Comparison of ENCODE assay signal across 11 mouse cellular contexts in the genomic region with DNA sequence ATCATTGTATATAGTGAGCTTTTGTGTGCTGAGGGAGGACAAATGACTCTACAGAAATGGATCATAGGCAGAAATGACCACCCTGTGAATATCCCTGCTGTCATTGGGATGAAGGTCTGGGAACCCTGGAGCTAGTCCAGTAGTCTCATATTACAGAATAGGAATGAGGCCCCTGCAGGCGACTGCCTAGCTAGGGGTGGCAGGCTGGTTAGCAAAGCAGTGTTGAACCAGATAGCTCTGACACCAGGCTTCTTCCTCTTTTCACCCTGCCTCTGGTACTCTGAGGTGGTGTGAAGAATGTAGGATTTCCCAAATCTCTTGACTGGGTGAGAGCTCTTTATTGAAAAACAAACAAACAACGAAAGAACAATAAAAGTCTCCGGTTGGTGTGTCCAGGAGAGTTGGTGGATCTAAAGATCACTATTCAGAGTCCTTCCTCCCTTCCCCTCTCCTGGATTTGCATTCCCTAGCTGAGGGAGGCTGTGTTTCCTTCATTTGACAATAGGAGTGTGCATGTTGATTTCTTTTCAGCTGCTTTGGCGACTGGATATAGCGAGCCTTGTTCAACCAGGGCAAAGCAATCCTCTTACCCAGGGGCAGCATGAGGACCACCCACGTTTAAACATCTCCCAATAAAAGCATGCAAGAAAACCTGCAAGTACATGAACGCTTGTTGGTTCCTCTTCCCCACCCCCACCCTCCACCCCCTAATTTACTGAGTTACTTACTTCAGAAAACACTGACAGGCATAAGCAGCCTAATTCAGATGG. TPM values are rescaled to one million over a fixed set of nuclear protein-coding genes. Genes with fewer than 3 reads are reported as not detected.
A peak's percentile ranks its signal among the peaks of the same experiment; 100 is the strongest.
DNase-seq lines count a peak whose midpoint lies in the region; ATAC-seq and TF ChIP-seq lines count a peak whose summit lies in the region.
"Had no signal": no experiment of that assay in that cellular context is flagged by ENCODE, and none has a peak within 500 bp of the region (broad histone marks: within the 10 kb centered on the region; RNA-seq: fewer than 3 reads in every experiment).

No protein-coding gene starts in this region.

- no peak for DNase-seq in kidney, adult 2 months
- DNase-seq in brain, embryonic 14.5 days (ENCODE audit: low read depth), result peak; percentile 61
- peak; percentile 8 for DNase-seq in hindlimb bud, embryonic 11.5 days (ENCODE audit: extremely low spot score, low read depth, low spot score)
- no peak for DNase-seq in adrenal gland, postnatal 14 days
- DNase-seq in adrenal gland, adult (ENCODE audit: inconsistent age in 2 of 2, low spot score in 1 of 2), result no peak
- DNase-seq in left cerebral cortex, adult 18-20 months (ENCODE audit: low spot score in 2 of 2), result no peak
- DNase-seq: kidney, adult 11 months had no signal

- no peak for TF ChIP-seq CTCF in kidney, adult 2 months (conservative IDR thresholded peaks at IDR 0.05; ENCODE audit: insufficient read depth, insufficient read length, low read depth, low read length)
- no peak for TF ChIP-seq CTCF in brain, embryonic 14.5 days (IDR thresholded peaks at IDR 0.05; ENCODE audit: borderline replicate concordance, extremely low read depth, insufficient read depth, insufficient read length)

- no peak overlapping the region for H3K9ac ChIP-seq in kidney, embryonic 14.5 days (ENCODE audit: low read depth, low read length)
- no peak overlapping the region for H3K9ac ChIP-seq in embryonic facial prominence, embryonic 12.5 days

- H3K4me2 ChIP-seq in kidney, embryonic 14.5 days (replicated peaks; ENCODE audit: low read depth, low read length), result no peak overlapping the region
- H3K4me2 ChIP-seq in embryonic facial prominence, embryonic 12.5 days (replicated peaks), result 0 out of 2 replicates have a peak overlapping the region, but pooled peaks have one; percentile 5

- peak overlapping the region; percentile 6; the same call in 1 of the 2 replicates for H3K27ac ChIP-seq in kidney, embryonic 14.5 days (ENCODE audit: low read depth, low read length)
- H3K27ac ChIP-seq in kidney, adult 2 months (ENCODE audit: insufficient read depth, low read depth, low read length), result no peak overlapping the region
- H3K27ac ChIP-seq in embryonic facial prominence, embryonic 12.5 days, result 0 out of 2 replicates have a peak overlapping the region, but pooled peaks have one; percentile 63

- TF ChIP-seq POLR2A in kidney, adult 2 months (IDR thresholded peaks at IDR 0.05; ENCODE audit: low read depth, low read length), result no peak
- no peak for TF ChIP-seq POLR2A in brain, embryonic 14.5 days (IDR thresholded peaks at IDR 0.05; ENCODE audit: borderline replicate concordance, extremely low read depth, insufficient read depth, insufficient read length, poor library complexity, severe bottlenecking)

- H3K27me3 ChIP-seq in kidney, embryonic 14.5 days (ENCODE audit: control insufficient read depth, insufficient read depth, low read length), result no peaks in the 10 kb centered on the region
- H3K27me3 ChIP-seq in kidney, adult 2 months (replicated peaks; ENCODE audit: control insufficient read depth, insufficient read depth, low read length), result no peaks in the 10 kb centered on the region
- H3K27me3 ChIP-seq in embryonic facial prominence, embryonic 12.5 days, result no peaks in the 10 kb centered on the region

- no peaks in the 10 kb centered on the region for H3K36me3 ChIP-seq in kidney, embryonic 14.5 days (ENCODE audit: control insufficient read depth, insufficient read depth, low read length)
- no peaks in the 10 kb centered on the region for H3K36me3 ChIP-seq in kidney, adult 2 months (ENCODE audit: control insufficient read depth, insufficient read depth, low read length)
- no peaks in the 10 kb centered on the region for H3K36me3 ChIP-seq in embryonic facial prominence, embryonic 12.5 days

- H3K4me3 ChIP-seq in kidney, embryonic 14.5 days (ENCODE audit: low read length), result no peak overlapping the region
- no peak overlapping the region for H3K4me3 ChIP-seq in kidney, adult 2 months (ENCODE audit: insufficient read depth, low read depth, low read length)
- no peak overlapping the region for H3K4me3 ChIP-seq in embryonic facial prominence, embryonic 12.5 days

- H3K9me3 ChIP-seq in kidney, embryonic 14.5 days (ENCODE audit: control insufficient read depth, low read length), result no peaks in the 10 kb centered on the region
- H3K9me3 ChIP-seq in embryonic facial prominence, embryonic 12.5 days, result no peaks in the 10 kb centered on the region

- H3K4me1 ChIP-seq in kidney, embryonic 14.5 days (ENCODE audit: control insufficient read depth, insufficient read depth, low read length), result peaks cover 8% of the 10 kb centered on the region
- no peaks in the 10 kb centered on the region for H3K4me1 ChIP-seq in kidney, adult 2 months (ENCODE audit: control insufficient read depth, insufficient read depth, low read length)
- H3K4me1 ChIP-seq in embryonic facial prominence, embryonic 12.5 days, result peaks cover 16% of the 10 kb centered on the region

- 7% methylated on average over 7 of the region's 7 CpGs for WGBS in kidney, embryonic 14.5 days
- WGBS in kidney, adult 2 months, result 20% methylated on average over 7 of the region's 7 CpGs
- 12% methylated on average over 7 of the region's 7 CpGs for WGBS in embryonic facial prominence, embryonic 12.5 days

- ATAC-seq in kidney, embryonic 14.5 days (ENCODE audit: low FRiP score, low TSS enrichment), result peak; percentile 68; the same call in 1 of the 2 replicates
- no peak for ATAC-seq in embryonic facial prominence, embryonic 12.5 days (ENCODE audit: insufficient number of reproducible peaks, insufficient read depth, low FRiP score, low TSS enrichment)

RNA-seq across cellular contexts. Expression of a gene that starts 26.1 kb away (rescaled TPM):
- not detected in 2 replicates for polyA plus RNA-seq in kidney, embryonic 14.5 days (2014; fragmentation: Nextera tagmentation; extraction: Ambion mirVana)
- polyA plus RNA-seq in kidney, adult 2 months (2012; rRNA removed), result 0.09 TPM in 1 of 2 replicates, not detected in the other
- 0.07 TPM in 1 of 2 replicates, not detected in the other for polyA plus RNA-seq in brain, embryonic 14.5 days (2012; rRNA removed)
- polyA plus RNA-seq in embryonic facial prominence, embryonic 12.5 days (2016; fragmentation: Nextera tagmentation; extraction: Ambion mirVana), result not detected in 2 replicates
- not detected in 2 replicates for total RNA-seq in adrenal gland, postnatal 14 days (2021)
- total RNA-seq in left cerebral cortex, adult 18-20 months (2021), result not detected
- total RNA-seq: adrenal gland, postnatal 4 days; liver, adult 2 months had no signal

Comparison
In these comparisons a context has a peak if more than half of its experiments do, and no peak if none do; other contexts are left out.
1. DNase-seq: peak in brain, embryonic 14.5 days (single experiment) and hindlimb bud, embryonic 11.5 days (single experiment); none in kidney, adult 2 months (single experiment), adrenal gland, postnatal 14 days (single experiment), adrenal gland, adult (0 of 2) and left cerebral cortex, adult 18-20 months (0 of 2).